Mouse (Mus musculus) gastrocnemius, adult 2 months (tissue): Measurements from ENCODE around the gene Lamb3. TPM values are rescaled to one million over a fixed set of nuclear protein-coding genes. Genes with fewer than 3 reads are reported as not detected.

ENCODE experiments used
- DNase-seq: peaks from one replicate; pipeline ENCODE4 v3.0.0; 2022
- H3K27ac ChIP-seq: fragments of 200-600 bp; 2 replicates; pipeline ENCODE4 v1.8.1; 2022; ENCODE audit warnings: mild to moderate bottlenecking
- H3K4me3 ChIP-seq: fragments of 200-600 bp; 2 replicates; pipeline ENCODE4 v1.8.1; 2022; ENCODE audit warnings: mild to moderate bottlenecking, moderate library complexity
- CTCF ChIP-seq: fragments of 200-600 bp; IDR thresholded peaks from 2 replicates; pipeline ENCODE4 v1.8.1; 2022; ENCODE audit warnings: antibody characterized with exemption, mild to moderate bottlenecking, moderate library complexity
- intact Hi-C: fragments of 180-260 bp; cut with DNase I; formaldehyde crosslinking; loops from one replicate; pipeline ENCODE4 v1.15.1; 2025
- total RNA-seq, 2 experiments: library from RNA; stranded (reverse); gene quantifications; 2 replicates each; pipeline ENCODE4 v1.2.3; 2021

Lamb3 gene
- total RNA-seq, 2 experiments from 2014 or later = 3.7 to 5.4 TPM

DNA sequence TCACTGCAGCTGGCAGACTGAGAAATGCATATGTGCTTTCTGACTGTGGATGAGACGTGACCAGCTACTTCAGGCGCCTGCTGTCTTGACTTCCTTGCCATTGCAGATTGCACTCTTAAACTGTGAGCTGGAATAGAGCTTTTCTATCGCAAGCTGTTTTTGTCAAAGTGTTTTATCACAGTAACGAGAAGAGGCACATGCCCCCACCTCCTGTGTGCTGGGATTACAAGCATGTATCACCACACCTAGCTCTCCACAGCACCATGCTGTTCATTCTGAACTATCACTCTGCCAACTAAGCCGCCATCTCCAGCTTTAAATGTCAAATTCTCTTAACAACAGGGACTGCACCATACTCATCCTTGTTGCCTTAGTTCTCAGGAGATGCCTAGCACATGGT is 173.4 kb downstream of the Lamb3 start:
- no peak for TF ChIP-seq CTCF
- Histone ChIP-seq H3K27ac (no peak overlapping the region), H3K4me3 (no peak overlapping the region)
- DNase-seq = no peak
- intact Hi-C loops = loop anchor here (10.0 kb wide), 1 partner anchor 204 kb away; no protein-coding TSS in a partner anchor

DNA sequence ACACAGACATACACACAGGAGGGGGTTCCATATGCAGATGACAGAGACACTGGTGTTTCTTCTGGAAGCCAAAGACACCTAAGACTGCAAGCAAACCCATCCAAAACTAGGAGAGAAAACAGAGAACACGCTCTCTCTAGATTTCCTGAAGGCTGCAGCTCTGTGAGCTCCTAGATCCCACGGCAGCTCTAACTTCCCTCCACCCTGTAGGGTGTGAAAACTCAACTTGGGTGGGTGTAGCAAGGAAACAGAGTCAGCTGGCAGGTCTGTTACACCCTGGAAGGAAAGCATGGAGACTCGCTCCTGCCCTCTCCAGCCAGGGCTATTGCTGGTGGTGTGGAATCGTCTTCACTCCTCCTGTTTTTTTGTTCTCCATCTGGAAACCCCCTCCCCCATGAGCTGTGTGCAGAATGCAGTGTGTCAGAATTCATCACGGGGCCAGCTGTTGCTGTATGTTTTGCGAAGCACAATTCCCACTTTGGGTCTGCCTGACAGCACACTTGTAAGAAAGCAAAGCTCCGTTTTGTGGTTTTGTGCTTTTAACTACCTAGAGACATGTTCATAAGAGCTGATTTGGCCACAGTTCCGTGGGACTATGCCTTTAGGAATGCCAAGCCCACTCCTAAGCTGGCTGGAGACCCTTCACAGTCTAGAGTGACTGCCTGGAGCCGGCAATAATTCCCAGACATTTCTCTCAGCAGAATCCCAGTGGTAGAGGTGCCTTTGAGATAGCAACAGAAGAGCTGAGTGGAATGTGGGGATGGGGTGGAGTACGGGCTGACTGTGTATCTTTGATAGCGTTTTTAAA is 174.3 kb downstream of the Lamb3 start:
- Histone ChIP-seq H3K4me3 (no peak overlapping the region), H3K27ac (no peak overlapping the region)
- intact Hi-C loops = loop anchor here (10.0 kb wide), 1 partner anchor 203 kb away; no protein-coding TSS in a partner anchor
- DNase-seq = no peak
- TF ChIP-seq CTCF = no peak

DNA sequence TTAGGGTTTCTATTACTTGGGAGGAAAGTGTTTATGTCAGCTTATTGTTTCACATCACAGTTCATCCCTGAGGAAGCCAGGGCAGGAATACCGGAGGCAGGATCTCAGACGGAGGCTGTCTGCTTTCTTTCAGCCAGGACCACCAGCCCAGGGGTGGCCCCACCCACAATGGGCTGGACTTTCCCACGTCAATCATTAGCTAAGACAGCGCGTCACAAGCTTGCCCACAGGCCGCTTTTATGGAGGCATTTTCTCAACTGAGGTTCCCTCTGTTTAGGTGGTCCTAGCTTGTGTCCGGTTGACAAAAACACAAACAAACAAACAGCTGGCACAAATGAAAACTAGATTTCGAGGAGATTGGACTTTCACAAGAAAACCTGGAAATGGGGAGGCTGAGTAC is 174.9 kb downstream of the Lamb3 start:
- no peak for TF ChIP-seq CTCF
- Histone ChIP-seq H3K4me3 (peak overlapping the region; percentile 43), H3K27ac (no peak overlapping the region)
- intact Hi-C loops = loop anchor here (10.0 kb wide), 1 partner anchor 202 kb away; no protein-coding TSS in a partner anchor
- DNase-seq = no peak

DNA sequence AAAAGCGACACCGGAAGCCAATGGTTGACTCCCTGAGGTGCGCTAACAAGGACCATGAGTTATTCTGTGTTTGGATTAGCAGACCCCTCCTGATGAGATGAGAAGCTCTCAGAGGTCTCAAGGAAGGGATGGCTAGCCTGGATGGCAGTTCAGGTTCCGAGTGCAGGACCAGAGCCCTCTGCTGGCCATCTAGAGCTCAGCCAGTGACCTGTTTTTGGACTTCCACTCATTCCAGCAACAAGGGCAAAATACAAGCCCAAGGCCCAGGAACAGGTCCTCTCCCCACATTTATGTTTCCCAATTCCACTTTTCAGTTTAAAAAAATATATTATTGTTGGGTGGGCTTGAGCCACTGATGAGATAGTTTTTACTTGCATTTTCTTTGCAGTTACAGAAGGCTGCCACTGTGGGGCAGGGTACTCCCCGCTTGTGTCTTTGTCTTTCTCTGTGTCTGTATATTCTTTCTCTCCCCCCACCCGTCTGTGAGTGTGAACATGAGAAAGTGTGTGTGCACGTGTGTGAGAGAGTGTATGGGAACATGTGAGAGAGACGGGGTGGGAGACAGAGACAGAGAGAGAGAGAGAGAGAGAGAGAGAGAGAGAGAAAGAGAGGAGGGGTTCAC is 175.5 kb downstream of the Lamb3 start:
- intact Hi-C loops = loop anchor here (10.0 kb wide), 1 partner anchor 202 kb away; no protein-coding TSS in a partner anchor

DNA sequence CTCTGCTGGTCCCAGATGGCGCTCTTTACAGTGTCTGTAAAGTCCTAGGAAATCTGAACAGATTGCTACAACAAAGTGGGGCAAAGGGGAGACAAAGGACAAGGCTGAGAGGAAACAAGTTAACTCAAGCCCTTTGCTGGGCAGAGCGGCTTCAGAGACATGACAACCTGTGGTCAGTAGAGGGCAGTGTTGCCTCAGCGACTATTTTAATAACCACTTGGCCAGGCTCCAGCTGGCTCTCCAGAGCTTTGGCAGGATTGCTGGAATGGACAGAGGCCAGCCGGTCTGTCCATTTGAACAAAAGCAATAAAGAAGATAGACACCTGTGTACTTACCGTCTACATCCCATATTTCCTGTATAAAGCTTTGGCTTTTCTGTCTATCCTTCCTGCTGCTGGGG is 178.6 kb downstream of the Lamb3 start:
- peak; percentile 89 for DNase-seq
- H3K27ac ChIP-seq = no peak overlapping the region
- no peak overlapping the region for H3K4me3 ChIP-seq
- peak; percentile 93 for TF ChIP-seq CTCF
- intact Hi-C loops = loop anchor here (2.0 to 10.0 kb wide), 4 partner anchors 55 to 836 kb away; no protein-coding TSS in a partner anchor

More for the DNA sequence above, 175.5 kb downstream of the Lamb3 start:
- H3K27ac ChIP-seq = no peak overlapping the region
- peak overlapping the region; percentile 43 for H3K4me3 ChIP-seq
- peak; percentile 75 for TF ChIP-seq CTCF
- peak; percentile 44 for DNase-seq

DNA sequence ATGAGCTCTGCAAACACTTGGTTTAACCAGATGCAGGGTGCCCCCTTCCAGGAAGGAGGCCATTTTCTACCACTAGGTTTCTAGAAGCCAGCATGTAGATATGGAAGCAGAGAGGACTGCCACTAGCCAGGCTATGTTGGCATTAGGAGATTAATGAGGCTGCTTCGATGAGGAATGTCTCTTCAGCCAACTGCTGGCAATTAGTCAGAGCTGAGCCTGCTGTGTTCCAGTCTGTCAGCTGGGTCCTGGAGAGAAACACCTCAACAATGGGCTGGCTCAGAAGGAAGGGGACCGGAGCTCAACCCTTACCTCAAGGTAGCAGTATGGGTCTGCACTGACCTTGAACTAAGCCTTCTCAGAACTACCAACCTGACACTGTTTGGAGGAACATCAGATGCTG is 179.7 kb downstream of the Lamb3 start:
- TF ChIP-seq CTCF = no peak
- Histone ChIP-seq H3K27ac (no peak overlapping the region), H3K4me3 (no peak overlapping the region)
- intact Hi-C loops = loop anchor here (2.0 to 10.0 kb wide), 4 partner anchors 54 to 835 kb away; no protein-coding TSS in a partner anchor
- DNase-seq = no peak

DNA sequence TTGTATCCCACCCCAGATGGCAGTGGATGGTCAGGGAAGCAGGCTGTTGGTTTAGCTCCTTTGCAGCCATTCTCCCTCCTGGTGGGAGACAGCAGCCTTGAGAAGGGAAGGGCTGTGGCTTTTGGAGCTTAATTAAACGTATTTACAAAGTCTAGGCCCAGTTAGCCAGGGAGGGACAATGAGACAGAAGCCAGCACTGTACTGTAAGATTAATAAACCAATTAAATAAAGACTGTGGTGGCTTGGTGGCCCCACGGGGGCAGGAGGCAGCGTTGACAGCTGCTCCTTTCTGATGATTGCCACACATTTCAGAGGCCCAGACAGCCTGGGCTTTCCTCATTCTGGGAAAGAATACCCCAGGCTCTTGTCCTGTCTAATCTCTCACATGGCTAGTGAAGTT is 182.0 kb downstream of the Lamb3 start:
- Histone ChIP-seq H3K4me3 (no peak overlapping the region), H3K27ac (no peak overlapping the region)
- intact Hi-C loops = loop anchor here (5.0 to 10.0 kb wide), 2 partner anchors 195 to 833 kb away; no protein-coding TSS in a partner anchor
- TF ChIP-seq CTCF = no peak
- no peak for DNase-seq

DNA sequence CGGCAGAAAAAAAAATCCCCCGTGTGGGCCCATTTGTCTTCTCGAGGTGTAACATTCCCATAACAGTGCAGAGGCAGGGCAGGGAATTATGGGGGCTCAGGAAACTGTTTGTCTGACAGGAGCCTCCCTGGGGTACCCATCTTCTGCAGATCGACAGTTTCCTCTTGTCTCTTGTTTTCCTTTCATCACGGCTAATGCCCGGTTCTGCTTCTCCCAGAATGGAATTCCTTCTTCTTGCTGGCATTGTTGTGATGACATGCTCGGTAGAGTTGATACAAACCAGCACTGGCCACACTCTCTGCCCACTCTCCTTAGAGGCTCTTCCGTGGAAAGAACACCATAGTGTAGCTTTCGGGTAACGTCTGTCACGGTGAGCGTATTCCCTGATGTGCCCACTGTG is 182.5 kb downstream of the Lamb3 start:
- Histone ChIP-seq H3K27ac (no peak overlapping the region), H3K4me3 (no peak overlapping the region)
- intact Hi-C loops = no loop called here
- no peak for DNase-seq
- no peak for TF ChIP-seq CTCF

DNA sequence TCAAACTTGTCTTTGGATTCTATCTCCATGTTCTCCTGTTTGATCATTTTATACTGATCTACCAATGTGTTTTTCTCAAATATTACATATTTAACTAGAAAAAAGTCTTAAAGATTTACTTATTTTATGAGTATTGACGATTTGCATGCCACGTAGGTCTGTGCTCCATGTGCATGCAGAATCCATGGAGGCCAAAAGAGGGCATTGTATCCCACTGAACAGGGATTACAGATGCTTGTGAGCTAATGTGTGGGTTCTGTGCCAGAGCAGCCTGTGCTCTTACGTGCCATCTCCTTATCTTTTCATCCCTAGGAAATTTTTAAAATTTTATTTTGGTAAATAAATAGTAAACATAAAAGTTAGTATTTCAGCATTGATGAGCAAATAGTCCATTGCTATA is 184.8 kb downstream of the Lamb3 start:
- Histone ChIP-seq H3K4me3 (no peak overlapping the region), H3K27ac (no peak overlapping the region)
- no peak for TF ChIP-seq CTCF
- DNase-seq = no peak
- intact Hi-C loops = no loop called here

Other genes starting within 250 kb of the Lamb3 start
- gene Syt14, start 171.9 kb upstream of the Lamb3 start, total RNA-seq = under 1 TPM; 0.05 to 0.20 TPM
- gene Diexf, start 77.4 kb upstream of the Lamb3 start, total RNA-seq = 10 to 100 TPM; 10.2 to 13.6 TPM
- gene Irf6, start 54.6 kb upstream of the Lamb3 start, total RNA-seq = under 1 TPM; 0.33 to 0.39 TPM
- gene A130010J15Rik, start 39.7 kb upstream of the Lamb3 start, total RNA-seq = 1 to 10 TPM; 3.3 to 3.7 TPM
- 1 to 10 TPM in 1 of 2 experiments, under 1 TPM in 1; 0.48 to 1.2 TPM for gene Traf3ip3, start 6.0 kb upstream of the Lamb3 start, total RNA-seq
- 1 to 10 TPM; 5.8 to 7.0 TPM for gene Hsd11b1, start 56.4 kb downstream of the Lamb3 start, total RNA-seq
- gene G0s2, start 65.5 kb downstream of the Lamb3 start, total RNA-seq = 10 to 100 TPM; 18.7 to 29.3 TPM
- gene Camk1g, start 162.6 kb downstream of the Lamb3 start, total RNA-seq = under 1 TPM in 1 of 2 experiments, not detected in 1; 0.22 TPM